Mouse (Mus musculus) CD8-positive naive resting alpha-beta T cell, adult 2 months (primary cell): ENCODE measurements around the gene Tiam1.

Experiments used
- DNase-seq, 2 experiments: peaks; one replicate each; pipeline ENCODE4 v3.0.0; 2022; ENCODE audit warnings: low read depth in 2 of 2, low spot score in 2 of 2

The Tiam1 gene

GRCm38 (mm10) chr16:89960186-89960878, 183.2 kb downstream of the Tiam1 start:
- peak in 1 of 2 experiments; percentile 15 for DNase-seq

GRCm38 (mm10) chr16:89958982-89959381, 184.6 kb downstream of the Tiam1 start:
- DNase-seq = no peak

GRCm38 (mm10) chr16:89958030-89958429, 185.5 kb downstream of the Tiam1 start:
- no peak for DNase-seq

GRCm38 (mm10) chr16:89954525-89954924, 189.0 kb downstream of the Tiam1 start:
- DNase-seq = no peak

GRCm38 (mm10) chr16:89954114-89954513, 189.5 kb downstream of the Tiam1 start:
- no peak for DNase-seq

- no peak for DNase-seq
Measured at GRCm38 (mm10) chr16:89952821-89953220, 190.7 kb downstream of the Tiam1 start.

GRCm38 (mm10) chr16:89950754-89951153, 192.8 kb downstream of the Tiam1 start:
- DNase-seq = no peak

- DNase-seq = no peak
Measured at GRCm38 (mm10) chr16:89950251-89950650, 193.3 kb downstream of the Tiam1 start.

GRCm38 (mm10) chr16:89948040-89948439, 195.5 kb downstream of the Tiam1 start:
- DNase-seq = no peak

- no peak for DNase-seq
Measured at GRCm38 (mm10) chr16:89946816-89947215, 196.8 kb downstream of the Tiam1 start.

GRCm38 (mm10) chr16:89944604-89945283, 198.8 kb downstream of the Tiam1 start:
- no peak for DNase-seq

- DNase-seq = no peak
Measured at GRCm38 (mm10) chr16:89944050-89944449, 199.5 kb downstream of the Tiam1 start.

GRCm38 (mm10) chr16:89943267-89943971, 200.2 kb downstream of the Tiam1 start:
- DNase-seq = no peak

- no peak for DNase-seq
Measured at GRCm38 (mm10) chr16:89940696-89941095, 202.9 kb downstream of the Tiam1 start.

GRCm38 (mm10) chr16:89938277-89938676, 205.3 kb downstream of the Tiam1 start:
- DNase-seq = peak; percentile 71 to 81

- no peak for DNase-seq
Measured at GRCm38 (mm10) chr16:89936571-89936970, 207.0 kb downstream of the Tiam1 start.

GRCm38 (mm10) chr16:89935398-89935797, 208.2 kb downstream of the Tiam1 start:
- no peak for DNase-seq

GRCm38 (mm10) chr16:89934616-89935015, 209.0 kb downstream of the Tiam1 start:
- DNase-seq = no peak

- no peak for DNase-seq
Measured at GRCm38 (mm10) chr16:89933976-89934375, 209.6 kb downstream of the Tiam1 start.

GRCm38 (mm10) chr16:89928611-89929010, 215.0 kb downstream of the Tiam1 start:
- DNase-seq = no peak

GRCm38 (mm10) chr16:89924249-89924890, 219.2 kb downstream of the Tiam1 start:
- no peak for DNase-seq

GRCm38 (mm10) chr16:89923311-89923710, 220.3 kb downstream of the Tiam1 start:
- DNase-seq = no peak
